Mouse (Mus musculus) layer of hippocampus, postnatal 25 days (tissue): ENCODE measurements around the gene Glrb. TPM values are rescaled to one million over a fixed set of nuclear protein-coding genes. Genes with fewer than 3 reads are reported as not detected.

Experiments
- DNase-seq, 2 experiments: peaks; one replicate each; pipeline ENCODE4 v3.0.0; 2022; ENCODE audit warnings: mixed read lengths in 2 of 2, low spot score in 1 of 2; ENCODE audit errors: extremely low spot score in 1 of 2
- total RNA-seq, 2 experiments: library from RNA; stranded (reverse); gene quantifications; 2 replicates each; pipeline ENCODE4 v1.2.3; 2021

Glrb gene
- total RNA-seq, 2 experiments from 2014 or later: 133 to 148 TPM

DNA sequence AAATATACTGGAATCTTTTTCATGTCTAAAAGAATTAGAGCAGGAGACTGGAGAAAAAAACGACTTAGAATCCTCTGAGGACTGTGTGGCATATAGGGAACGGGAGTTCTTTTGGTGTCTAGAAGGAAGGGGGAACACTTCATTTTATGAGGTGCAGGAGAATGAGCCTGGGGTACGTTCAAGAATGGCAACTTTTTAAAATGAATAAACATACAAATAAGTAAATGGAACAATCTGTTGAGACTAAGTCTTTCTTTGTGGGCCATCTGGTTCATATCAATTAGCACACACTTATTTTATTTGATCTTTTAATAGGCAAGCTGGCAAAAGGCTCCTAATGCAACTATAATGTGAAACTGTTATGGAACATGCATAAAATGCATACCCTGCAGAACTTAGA, 75.9 kb downstream of the Glrb start:
- DNase-seq: no peak

DNA sequence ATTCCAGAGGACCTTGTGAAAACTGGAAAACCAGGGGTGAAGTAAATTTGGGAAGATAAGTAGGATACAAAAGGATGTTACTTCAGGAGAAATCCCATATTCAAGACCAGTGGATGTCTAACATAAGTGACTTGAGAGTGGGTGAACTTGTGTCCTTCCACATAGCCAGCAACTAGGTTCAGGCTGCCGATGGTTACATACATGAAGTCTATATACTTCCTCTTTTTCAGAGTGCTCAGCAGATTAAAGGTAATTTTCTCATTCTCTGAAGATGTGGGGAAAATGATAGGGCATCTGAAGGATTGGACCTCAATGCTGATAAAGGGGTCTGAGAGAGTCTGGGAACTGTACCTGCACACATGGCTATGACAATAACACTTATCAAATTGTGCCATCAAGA, 89.5 kb downstream of the Glrb start:
- DNase-seq: no peak

DNA sequence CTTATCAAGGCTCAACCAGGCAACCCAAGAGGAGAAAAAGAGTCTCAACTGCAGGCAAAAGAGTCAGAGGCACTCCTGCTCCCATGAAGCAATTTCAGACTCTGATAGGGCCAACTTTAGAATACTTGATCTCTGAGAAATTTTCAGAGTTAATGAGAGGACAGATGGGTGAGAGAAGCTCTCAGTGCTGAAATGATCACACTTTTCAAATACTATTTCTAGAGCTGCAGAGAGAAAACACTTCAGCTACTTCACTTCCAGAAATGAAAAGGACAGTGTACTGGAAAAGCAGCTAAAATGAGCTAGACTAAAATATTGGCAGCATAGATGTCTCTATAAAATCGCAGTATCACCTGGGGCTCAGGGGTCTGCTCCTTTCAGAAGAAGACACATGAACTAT, 94.8 kb downstream of the Glrb start:
- no peak for DNase-seq

DNA sequence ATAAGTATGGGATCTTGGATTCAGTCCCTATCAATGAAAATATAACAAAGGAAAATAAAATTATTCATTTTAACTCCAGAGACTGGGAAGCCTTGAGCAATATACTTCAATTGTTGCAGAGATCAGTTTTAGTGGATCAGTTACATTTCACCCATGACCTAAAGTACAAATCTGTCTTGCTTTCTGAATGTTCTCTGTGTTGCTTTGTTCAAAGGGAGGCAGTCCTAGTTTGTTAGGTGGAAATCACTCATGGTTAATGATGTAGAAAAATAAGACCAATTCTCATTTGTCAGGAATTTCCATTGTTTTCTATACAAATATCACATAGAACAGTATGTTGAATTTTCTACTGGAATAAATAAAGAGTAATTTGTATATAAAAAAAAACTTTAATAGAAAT, 99.7 kb downstream of the Glrb start:
- DNase-seq: no peak

DNA sequence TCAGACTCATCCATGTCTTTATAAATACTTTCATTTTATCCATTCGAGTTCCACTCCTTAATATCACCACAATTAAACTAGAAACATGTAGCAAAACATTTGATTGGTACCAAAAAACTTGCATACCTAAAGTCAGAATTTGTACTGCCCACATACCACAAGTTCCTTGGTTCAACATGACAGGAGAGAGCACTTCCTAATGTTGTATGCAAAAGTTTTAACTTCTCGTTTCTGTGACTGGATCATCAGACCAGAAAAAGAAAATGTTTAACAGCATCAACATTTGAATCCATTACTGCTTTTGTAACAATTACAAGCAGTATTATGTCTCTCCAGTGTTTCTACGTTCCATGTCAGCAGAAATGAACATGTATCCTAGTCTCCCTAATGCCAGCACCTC, 101.2 kb downstream of the Glrb start:
- no peak for DNase-seq

DNA sequence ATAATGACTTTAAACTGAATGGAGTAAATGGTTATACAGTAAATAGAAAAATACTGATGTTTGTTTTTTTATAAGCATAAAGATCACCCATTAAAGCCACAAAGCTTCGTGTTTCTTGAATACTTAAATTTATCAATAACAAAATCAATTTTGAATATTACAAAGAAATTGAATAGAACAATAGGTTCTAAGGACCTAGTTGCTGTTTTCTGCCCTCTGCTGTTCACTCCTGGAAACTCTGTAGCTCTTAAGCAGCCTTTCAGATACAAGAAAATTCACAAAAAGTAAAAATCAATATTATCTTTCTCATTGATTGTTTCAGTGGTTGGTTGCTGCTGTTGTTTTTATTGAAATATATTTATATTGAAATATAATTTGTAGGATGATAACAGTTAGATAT, 108.1 kb downstream of the Glrb start:
- peak in 1 of 2 experiments; percentile 35 for DNase-seq

DNA sequence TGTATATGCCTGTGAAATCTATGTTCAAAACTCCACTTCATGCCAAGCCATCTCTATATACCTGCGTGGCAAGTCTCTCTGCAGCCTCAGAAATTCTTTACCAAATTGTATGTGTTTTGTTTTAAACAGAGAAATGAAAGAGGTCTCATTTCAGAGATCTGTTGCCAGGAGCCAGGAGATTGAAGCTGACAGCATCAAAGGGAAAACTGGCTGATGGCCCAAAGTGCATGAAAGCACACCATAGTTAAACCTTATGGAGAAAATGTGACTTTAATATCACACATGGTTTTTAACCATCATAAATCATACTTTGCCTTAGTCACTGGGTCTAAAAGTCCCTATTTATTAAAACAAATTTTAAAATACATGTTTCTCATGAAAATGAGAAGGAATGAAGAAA, 109.6 kb downstream of the Glrb start:
- DNase-seq: no peak

DNA sequence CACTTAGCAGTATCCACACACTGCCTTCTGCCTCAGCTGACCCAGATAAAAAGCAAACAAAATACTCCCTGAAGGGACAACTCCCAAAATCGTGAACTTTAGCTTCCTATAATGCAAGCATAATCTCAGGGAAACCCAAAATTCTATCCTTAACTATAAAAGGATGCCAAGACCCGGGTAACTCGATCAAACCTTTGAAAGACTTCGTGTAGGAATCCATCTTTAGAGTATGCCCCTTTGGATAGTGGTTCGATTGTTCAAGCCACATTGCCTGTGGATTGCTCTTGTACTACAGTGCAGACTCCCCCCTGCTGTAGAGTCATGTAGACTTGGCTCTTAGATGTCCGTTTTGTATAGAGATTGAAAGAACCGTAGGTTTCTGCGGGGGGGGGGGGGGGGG, 110.2 kb downstream of the Glrb start:
- DNase-seq: no peak

DNA sequence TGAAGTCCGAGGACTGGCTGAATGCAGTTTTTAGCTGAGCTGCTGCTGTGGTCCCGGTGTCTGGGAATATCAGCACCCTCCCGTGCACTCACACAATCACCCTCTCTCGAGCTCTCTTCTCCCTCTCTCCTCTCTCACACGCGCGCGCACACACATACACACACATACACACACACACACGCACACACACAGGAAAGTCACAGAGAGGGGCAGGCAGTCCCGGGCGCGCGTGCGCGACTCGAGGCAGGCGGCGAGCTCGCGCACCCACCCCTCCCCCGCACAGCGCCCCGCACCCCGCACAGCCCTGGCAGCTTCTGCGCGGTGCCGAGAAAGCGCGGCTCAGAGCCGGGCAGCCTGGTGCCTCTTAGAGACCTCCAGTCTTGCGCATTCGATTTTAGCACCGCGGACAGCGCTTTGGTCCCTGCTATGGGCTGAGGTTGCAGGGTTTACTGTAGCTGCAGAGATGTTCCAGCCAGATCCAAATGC, 110.8 kb downstream of the Glrb start, which contains the start of gene Gria2:
Gene Gria2, minus strand, starts transcription at position 240 of the 486 bp plus-strand sequence.
- DNase-seq: peak; percentile 81 to 88

DNA sequence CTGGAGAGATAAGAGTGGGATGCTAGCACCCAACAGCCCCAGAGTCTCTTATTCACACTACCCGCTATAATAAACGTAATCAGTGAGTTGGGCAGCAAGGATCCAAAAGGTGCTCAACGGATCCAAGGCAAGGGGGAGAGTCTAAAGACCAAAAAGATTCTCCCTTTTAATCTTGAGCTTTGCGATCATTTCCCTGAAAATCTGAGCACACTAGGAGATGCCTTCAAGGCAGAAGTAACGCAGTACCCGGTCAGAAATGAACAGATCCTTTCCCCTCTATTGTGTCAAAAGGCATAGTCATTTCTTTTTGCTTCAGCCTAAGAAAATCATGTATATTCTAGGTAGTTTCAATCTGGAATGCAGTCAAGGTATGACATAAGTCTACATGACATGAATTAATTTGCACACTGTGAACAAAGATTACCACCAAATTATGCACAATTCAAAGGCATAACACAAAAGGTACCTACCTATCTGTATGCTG, 111.6 kb downstream of the Glrb start:
- DNase-seq: no peak

DNA sequence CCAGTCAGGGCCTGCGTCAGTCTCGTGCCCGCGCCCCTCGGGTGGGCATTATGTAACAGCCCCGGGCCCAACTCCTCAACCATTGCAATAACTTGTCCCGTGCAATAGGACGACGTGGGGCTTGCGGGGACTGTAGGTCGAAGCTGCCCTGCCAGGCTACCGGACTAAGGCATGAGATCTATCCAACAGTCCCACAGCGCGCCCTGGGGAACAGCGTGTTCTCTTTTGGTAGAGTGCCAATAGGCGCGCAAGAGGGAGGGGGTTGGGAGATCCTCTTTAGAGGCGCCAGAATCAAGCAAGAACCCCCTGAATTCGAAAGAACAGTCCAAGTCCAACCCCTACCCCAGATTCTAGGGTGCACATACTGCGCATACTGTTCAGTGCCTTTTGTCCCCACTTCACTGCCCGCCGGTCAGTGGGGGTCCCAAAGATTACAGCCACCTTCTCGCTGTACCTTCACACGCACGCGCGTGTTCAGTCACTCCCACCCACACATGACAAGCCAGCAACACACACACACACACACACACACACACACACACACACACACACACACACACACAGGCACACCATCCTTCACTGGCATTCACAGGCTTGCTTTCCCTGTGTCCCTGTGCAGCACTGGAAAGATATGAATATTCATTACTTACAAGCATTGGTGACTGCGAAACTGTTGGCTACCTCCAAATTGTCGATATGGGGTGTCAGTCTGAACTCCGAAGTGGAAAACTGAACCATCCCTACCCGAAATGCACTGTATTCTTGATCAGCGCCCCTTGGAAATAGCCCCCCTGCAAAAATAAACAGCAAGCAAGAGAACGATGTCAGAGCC, 112.2 kb downstream of the Glrb start:
- DNase-seq: peak; percentile 58 to 60

DNA sequence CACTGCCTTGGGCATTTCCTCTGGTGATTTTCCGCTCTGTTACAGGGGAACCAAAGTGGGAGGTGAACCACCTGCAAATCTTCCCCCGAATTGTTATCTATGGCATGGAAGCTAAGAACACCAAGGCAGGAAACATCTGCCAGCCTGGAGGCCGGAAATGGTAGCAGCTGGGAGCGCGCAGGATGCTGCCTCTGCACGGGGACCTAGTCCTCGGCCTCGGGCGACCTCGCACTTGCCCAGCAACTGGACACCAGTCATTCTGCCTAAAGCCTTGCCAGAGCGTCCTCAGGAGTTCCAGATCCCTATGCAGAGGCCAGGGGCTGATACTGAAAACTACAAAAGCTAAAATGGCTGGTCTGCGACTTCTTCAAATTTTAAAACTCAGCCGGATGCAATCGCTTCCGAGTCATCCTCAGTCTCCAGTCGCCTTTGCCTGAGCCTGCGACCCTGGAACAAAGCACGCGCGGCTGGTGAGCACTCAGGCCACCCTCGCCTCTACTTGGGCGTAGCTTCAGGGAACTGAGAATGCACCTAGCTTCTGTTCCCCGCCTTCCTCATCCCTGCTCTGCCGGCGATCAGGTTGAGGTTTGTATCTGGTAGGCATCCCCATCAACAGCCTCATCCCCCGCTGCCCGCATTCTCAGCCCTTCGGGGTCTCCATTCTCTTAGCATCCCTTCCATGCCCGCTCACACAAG, 113.0 kb downstream of the Glrb start:
- peak; percentile 47 to 48 for DNase-seq

DNA sequence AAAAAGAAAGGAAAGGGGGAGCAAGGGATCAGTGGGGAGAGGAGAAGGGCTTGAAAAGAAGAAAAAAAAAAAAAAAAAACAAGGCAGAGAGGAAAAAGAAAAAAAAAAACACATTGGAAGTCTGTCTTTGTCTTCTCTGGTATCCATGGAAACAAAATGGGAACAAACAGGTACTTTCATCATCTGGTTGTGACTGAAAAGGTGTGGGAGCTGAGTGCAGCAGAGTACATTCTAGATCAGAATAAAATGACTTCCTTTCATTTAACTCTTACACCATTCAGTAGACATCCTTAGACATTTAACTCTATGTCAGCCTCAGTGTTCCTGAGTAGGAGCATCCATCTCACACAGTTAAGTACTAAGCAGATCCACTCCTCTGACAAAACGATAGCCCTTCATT, 115.5 kb downstream of the Glrb start:
- no peak for DNase-seq

DNA sequence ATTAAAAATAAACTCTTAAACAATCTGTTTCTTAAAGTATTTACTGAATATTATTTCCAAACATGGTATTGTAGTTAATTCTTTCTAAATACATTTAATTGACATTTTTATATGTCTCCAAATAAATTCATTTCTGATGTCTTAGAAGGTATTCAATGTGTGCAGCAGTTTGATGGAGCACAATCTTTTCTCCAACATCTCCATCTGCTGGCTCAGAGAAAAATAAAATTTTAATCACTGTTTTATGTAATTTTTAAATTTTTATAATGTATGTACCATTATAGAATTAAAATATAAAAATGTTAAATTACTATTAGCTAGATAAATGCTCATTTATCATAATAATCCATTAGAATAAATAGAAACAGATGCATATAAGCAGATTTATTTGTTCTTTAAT, 116.7 kb downstream of the Glrb start:
- no peak for DNase-seq

DNA sequence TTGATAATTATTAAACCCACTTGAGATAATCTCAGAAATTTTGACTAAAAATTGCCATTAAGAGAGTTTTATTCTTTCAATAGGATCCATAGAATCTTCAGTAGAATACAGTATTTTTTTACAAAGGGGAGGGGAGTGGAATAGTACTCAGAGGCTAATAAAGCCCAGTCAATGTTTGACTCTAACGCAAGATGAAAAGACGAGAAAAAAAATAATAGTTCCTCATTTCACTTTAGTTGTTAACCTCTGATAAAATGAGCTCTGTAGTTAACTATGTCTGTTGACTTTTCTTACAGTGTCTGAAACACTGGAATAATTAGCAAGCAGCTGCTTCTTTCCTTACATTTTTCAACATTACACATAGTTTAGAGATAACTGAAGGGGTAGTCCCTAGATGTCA, 118.2 kb downstream of the Glrb start:
- DNase-seq: no peak

Other genes with a start within 250 kb of the Glrb start
- 100 to 1,000 TPM; 577 to 681 TPM for gene Gria2, start 110.8 kb downstream of the Glrb start, total RNA-seq
- 1 to 10 TPM; 5.4 to 5.6 TPM for gene Pdgfc, start 122.8 kb upstream of the Glrb start, total RNA-seq